Mouse (Mus musculus) retina, postnatal 7 days (tissue): ENCODE data around the gene Maz.
A peak's percentile ranks its signal among the peaks of the same experiment; 100 is the strongest.

Source experiments
- DNase-seq: peaks from one replicate; pipeline ENCODE4 v3.0.0-alpha.2; 2012; ENCODE audit warnings: low read depth, low spot score

The Maz gene

DNA sequence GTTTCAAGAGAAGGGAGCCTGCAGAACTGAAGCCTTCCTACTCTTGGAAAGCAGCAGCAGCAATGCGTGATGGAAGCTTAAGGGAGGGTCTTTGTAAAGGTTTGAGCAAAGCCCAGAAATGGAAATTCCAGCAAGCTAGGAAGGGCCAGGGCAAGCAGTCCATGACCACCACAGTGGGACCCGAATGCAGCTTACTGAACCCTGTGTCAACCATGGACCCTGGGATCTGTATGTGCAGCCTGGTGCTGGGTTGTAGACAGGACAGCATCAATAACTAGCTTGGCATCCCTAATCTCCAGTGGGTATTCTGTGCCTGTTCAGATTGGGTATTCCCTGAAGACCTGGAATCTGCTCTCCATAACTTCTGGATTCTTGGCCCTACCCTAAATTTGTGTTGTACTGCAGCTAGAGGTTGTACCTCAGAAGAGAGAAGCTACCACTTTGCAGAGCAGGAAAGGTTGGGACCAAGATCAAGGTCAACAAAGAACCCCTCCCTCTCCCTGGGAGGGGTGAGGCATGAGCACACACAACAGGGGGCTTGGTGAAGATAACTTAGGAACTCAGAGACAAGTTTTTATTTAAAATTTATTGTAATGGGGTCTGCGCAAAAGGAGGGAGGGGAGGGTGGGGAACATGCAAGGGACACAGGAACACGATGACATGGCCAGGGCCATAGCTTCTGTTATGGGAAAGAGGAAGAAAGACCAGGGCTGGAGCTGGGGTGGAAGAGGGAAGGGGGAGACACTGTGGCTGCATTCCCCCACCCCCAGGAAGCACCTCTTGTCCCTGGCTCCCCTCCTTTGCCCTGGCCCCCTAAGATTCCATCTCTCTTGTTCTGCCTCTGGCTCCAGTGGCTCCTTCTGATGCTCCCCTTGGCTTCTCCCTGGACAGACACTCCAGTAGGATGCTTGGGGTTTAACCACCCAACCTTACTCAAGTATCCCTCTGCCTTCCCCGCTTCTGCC is 5.0 kb downstream of the Maz start:
- DNase-seq: no peak

GRCm38 (mm10) chr7:127020901-127021562 is 5.8 kb downstream of the Maz start, which contains the start of the genes Gm42742 and Prrt2:
Gm42742 (minus strand) TSS chr7:127021097.
Prrt2 (minus strand) TSS chr7:127021211.
- DNase-seq: no peak

GRCm38 (mm10) chr7:127020491-127020890 is 6.3 kb downstream of the Maz start:
- DNase-seq: no peak

DNA sequence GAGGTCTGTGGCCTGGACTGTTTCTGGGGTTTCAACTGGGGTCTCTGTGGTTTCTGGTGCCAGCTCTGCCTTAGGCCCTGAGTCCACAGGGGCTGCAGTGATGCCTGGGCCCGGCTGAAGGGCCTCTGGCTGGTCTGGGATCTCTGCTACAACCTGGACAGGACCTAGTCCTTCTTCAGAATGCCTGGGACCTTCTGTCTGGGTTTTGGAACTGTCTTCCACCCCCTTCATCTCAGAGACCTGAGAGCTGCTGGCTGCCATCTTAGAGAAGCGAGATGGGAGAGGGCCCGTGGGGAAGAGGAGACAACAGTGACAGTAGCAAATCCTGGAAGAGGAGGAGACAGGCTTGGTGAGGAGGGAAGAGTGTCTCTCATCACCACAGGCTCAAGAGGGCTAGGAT is 6.8 kb downstream of the Maz start:
- no peak for DNase-seq

GRCm38 (mm10) chr7:127019306-127019960 is 7.4 kb downstream of the Maz start:
- no peak for DNase-seq

DNA sequence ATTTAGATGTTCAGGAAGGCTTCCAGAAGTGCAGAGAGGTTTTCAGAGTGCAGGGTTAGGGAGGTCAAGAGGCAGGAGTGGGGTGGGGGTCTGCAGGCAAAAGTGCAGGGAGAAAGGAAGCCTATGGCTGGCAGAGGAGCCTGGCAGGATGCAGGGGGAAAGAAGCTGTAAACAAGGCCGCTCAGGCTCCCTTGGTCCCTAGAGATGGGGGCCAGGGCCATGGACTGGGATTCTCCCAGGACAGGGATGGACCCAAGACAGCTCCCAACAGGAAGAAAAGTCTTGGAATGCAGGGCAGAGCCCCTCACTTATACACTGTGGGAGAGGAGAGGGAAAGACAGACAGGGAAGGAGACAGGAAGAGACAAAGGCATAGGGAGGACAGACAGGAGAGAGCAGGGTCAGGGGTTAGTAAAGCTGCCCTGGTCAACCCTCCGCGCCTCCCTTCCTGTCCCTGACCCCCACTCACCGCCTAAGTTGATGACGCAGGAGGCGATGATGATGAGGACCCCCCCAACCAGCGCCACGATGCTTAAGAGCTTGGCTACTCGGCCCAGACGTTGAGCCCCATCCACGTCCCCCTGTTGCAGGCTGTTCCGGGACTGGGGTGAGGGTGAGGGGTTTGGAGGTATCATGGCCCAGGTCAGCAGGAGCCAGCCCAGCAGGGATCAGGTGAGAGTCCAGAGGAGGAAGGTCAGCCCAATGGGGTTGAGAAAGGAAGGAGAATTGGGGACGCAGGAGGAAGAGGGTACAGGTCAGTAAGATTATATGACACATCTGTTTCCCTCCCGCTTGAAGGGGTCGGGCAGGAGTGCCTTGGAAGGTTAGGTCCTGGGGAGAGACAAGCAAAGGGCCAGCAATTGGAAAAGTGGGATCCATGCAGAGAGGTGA is 8.2 kb downstream of the Maz start:
- no peak for DNase-seq

- DNase-seq: no peak
Observed at GRCm38 (mm10) chr7:127017950-127018345, 8.9 kb downstream of the Maz start.

GRCm38 (mm10) chr7:127016971-127017949 is 9.6 kb downstream of the Maz start, which contains the start of gene Pagr1a:
Pagr1a (minus strand) TSS chr7:127017352.
- DNase-seq: peak; percentile 100

DNA sequence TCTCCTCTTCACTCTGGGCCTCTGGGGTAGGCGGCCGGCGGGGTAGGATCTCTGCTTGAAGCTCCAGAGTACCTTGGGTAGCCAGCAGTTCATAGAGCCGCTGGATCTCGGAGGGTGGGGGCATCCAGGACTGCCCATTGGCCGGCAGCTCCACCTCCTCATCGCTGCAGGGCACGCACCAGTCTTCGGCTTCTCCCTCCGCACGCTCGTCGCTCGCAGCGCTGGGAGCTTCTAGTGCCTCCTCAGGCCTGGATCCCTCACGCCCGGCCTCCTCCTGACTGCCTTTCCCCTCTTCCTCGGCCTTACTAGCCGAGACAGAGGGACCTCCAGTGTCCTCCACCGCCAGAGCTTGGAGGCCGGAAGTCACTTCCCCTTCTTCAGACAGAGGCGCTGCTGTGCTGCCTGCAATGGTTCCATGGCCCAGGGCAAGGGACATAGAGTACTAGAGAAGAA is 10.3 kb downstream of the Maz start:
- DNase-seq: no peak

GRCm38 (mm10) chr7:127016481-127016485 is 10.6 kb downstream of the Maz start, which contains the start of gene Pagr1b:
Pagr1b (minus strand) TSS chr7:127016484.
- DNase-seq: no peak

- no peak for DNase-seq
Observed at GRCm38 (mm10) chr7:127016081-127016480, 10.8 kb downstream of the Maz start.

DNA sequence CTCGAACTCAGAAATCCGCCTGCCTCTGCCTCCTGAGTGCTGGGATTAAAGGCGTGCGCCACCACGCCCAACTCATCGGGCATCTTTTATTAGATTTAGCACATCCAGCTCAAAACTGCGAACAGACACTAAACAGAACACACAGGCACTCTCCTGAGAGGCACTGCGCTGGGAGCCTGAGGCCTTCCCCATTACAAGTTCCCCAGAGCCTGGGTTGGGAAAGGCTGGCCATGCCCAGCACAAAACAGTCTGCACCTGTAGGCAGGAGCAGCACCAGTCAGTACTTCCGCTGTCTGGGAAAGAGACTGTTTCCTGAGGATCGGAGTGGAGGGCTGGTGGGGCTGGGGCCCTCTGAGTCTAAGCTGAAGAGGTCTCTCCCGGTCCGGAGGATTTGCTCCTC is 11.8 kb downstream of the Maz start:
- no peak for DNase-seq

DNA sequence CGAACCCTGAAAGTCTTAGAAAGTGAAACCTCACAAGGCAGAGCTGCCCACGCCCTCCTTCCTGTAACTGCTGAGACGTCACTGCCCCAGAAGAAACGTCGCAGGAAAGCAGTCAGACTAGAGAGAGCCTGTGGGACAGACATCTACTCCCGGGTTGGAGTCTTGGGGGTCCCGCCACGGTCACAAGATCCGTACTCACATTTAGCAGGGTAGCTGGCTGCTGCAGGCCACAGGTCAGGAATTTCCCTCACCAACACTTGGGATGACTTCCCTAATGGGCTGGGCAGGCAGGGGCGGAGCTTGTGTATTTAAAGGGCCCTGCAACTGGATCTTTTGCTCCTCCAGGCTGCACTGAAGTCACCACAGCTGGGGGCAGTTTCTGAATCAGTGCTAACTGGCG is 12.5 kb downstream of the Maz start, which contains the start of gene Mvp:
Gene Mvp (minus strand): TSS at position 302 of the 400 bp plus-strand sequence.
- DNase-seq: no peak

DNA sequence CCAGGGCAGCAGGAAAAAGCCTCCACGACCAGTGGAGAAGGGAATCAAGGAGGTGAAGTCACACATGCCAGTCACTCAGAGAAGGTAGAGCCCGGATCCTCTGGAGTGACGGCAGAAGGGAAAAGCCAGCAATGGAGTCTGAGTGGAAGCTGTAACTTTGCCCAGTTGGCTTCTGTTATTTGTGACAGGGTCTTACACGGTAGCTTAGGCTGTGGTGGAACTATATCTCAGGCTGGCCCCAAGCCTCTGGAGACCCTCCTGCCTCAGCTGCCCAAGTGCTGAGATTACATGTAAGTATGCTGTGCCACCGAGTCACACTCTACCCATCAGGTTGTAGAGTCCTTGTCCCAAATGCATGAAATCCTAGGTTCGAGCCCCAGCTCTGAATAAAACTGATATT is 13.5 kb downstream of the Maz start:
- no peak for DNase-seq

- no peak for DNase-seq
Observed at GRCm38 (mm10) chr7:127012845-127013244, 14.0 kb downstream of the Maz start.

- DNase-seq: no peak
Observed at GRCm38 (mm10) chr7:127012374-127012773, 14.5 kb downstream of the Maz start.

- no peak for DNase-seq
Observed at GRCm38 (mm10) chr7:127011717-127012116, 15.1 kb downstream of the Maz start.

DNA sequence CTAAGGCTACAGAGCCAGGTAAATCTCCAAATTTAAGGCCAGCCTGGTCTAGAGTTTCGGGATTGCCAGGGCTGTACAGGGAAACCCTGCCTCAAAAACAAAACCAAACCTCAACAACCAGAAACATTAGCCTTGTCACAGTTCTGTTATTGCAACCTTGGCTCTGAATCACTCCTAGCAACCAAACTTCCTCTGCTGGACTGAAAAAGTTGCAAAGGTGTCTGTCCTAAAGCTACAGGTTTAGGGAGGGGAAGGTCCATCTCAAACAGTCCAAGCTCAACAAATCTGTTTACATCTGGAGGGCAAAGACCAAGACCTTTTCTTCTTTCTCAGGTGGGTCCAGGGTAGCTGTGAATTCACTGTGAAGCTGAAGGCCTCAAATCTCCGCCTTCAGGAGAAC is 15.8 kb downstream of the Maz start:
- no peak for DNase-seq

- no peak for DNase-seq
Observed at GRCm38 (mm10) chr7:127009307-127010085, 17.3 kb downstream of the Maz start.
